Mouse (Mus musculus): Measurements from ENCODE around the gene Snta1. TPM values are rescaled to one million over a fixed set of nuclear protein-coding genes. Genes with fewer than 3 reads are reported as not detected.

The Snta1 gene
- 4.8 and 5.9 TPM in 2 replicates for polyA plus RNA-seq (2015; fragmentation: Nextera tagmentation; extraction: Ambion mirVana)

GRCm38 (mm10) chr2:154407643-154408445 is at the start of gene Snta1:
Gene Snta1 (minus strand): TSS chr2:154408099.
- Histone ChIP-seq H3K27me3 (peaks cover 22% of the 10 kb centered on the region), H3K9ac (replicated peaks) (peak within 1 kb of the TSS; percentile 76), H3K4me1 (replicated peaks) (peaks cover 21% of the 10 kb centered on the region), H3K27ac (peak within 1 kb of the TSS; percentile 44; the same call in 1 of the 2 replicates), H3K4me2 (replicated peaks) (peak within 1 kb of the TSS; percentile 73), H3K9me3 (no peaks in the 10 kb centered on the region), H3K4me3 (replicated peaks) (peak within 1 kb of the TSS; percentile 73), H3K36me3 (no peaks in the 10 kb centered on the region)
- ATAC-seq, result peak; percentile 87
- WGBS, result 2% methylated on average over 78 of the region's 84 CpGs

GRCm38 (mm10) chr2:154456621-154457020 is 48.7 kb upstream of the Snta1 start:
- Histone ChIP-seq H3K27me3 (no peaks in the 10 kb centered on the region), H3K27ac (no peak overlapping the region), H3K4me3 (replicated peaks) (no peak overlapping the region), H3K9me3 (no peaks in the 10 kb centered on the region), H3K36me3 (no peaks in the 10 kb centered on the region), H3K4me2 (replicated peaks) (no peak overlapping the region), H3K4me1 (replicated peaks) (peaks cover 20% of the 10 kb centered on the region), H3K9ac (replicated peaks) (no peak overlapping the region)
- ATAC-seq, result no peak

- H3K4me2 ChIP-seq (replicated peaks), result no peak overlapping the region
Measured at GRCm38 (mm10) chr2:154455776-154456175, 47.9 kb upstream of the Snta1 start.

GRCm38 (mm10) chr2:154454605-154455004 is 46.7 kb upstream of the Snta1 start:
- Histone ChIP-seq H3K9ac (replicated peaks) (no peak overlapping the region), H3K4me3 (replicated peaks) (no peak overlapping the region), H3K36me3 (no peaks in the 10 kb centered on the region), H3K27ac (0 out of 2 replicates have a peak overlapping the region, but pooled peaks have one; percentile 9), H3K4me2 (replicated peaks) (no peak overlapping the region), H3K9me3 (no peaks in the 10 kb centered on the region), H3K4me1 (replicated peaks) (peaks cover 15% of the 10 kb centered on the region), H3K27me3 (no peaks in the 10 kb centered on the region)
- 0 out of 2 replicates have a peak, but pooled peaks have one; percentile 11 for ATAC-seq
- 48% methylated on average over 3 of the region's 3 CpGs for WGBS

More at GRCm38 (mm10) chr2:154455776-154456175, 47.9 kb upstream of the Snta1 start:
- Histone ChIP-seq H3K4me1 (replicated peaks) (peaks cover 20% of the 10 kb centered on the region), H3K36me3 (no peaks in the 10 kb centered on the region), H3K9ac (replicated peaks) (no peak overlapping the region), H3K27me3 (no peaks in the 10 kb centered on the region), H3K27ac (peak overlapping the region; percentile 36; the same call in 1 of the 2 replicates), H3K9me3 (no peaks in the 10 kb centered on the region), H3K4me3 (replicated peaks) (no peak overlapping the region)
- WGBS, result 77% methylated on average over 5 of the region's 5 CpGs
- no peak for ATAC-seq

GRCm38 (mm10) chr2:154454099-154454498 is 46.2 kb upstream of the Snta1 start:
- H3K27me3 ChIP-seq, result no peaks in the 10 kb centered on the region
- WGBS, result 72% methylated on average over 1 of the region's 1 CpGs
- H3K9me3 ChIP-seq, result no peaks in the 10 kb centered on the region
- no peaks in the 10 kb centered on the region for H3K36me3 ChIP-seq
- H3K9ac ChIP-seq (replicated peaks), result no peak overlapping the region
- no peak overlapping the region for H3K27ac ChIP-seq
- ATAC-seq, result no peak
- no peak overlapping the region for H3K4me2 ChIP-seq (replicated peaks)
- H3K4me3 ChIP-seq (replicated peaks), result no peak overlapping the region
- peaks cover 15% of the 10 kb centered on the region for H3K4me1 ChIP-seq (replicated peaks)

- Histone ChIP-seq H3K4me1 (replicated peaks) (peaks cover 15% of the 10 kb centered on the region), H3K27ac (no peak overlapping the region), H3K27me3 (no peaks in the 10 kb centered on the region), H3K9ac (replicated peaks) (no peak overlapping the region), H3K36me3 (peaks cover 3% of the 10 kb centered on the region), H3K9me3 (no peaks in the 10 kb centered on the region), H3K4me3 (replicated peaks) (no peak overlapping the region), H3K4me2 (replicated peaks) (no peak overlapping the region)
- 93% methylated on average over 2 of the region's 2 CpGs for WGBS
- no peak for ATAC-seq
Measured at GRCm38 (mm10) chr2:154452951-154453350, 45.1 kb upstream of the Snta1 start.

GRCm38 (mm10) chr2:154448633-154449032 is 40.7 kb upstream of the Snta1 start:
- ATAC-seq, result no peak
- H3K4me2 ChIP-seq (replicated peaks), result no peak overlapping the region

GRCm38 (mm10) chr2:154447821-154448220 is 39.9 kb upstream of the Snta1 start:
- Histone ChIP-seq H3K4me3 (replicated peaks) (no peak overlapping the region), H3K9ac (replicated peaks) (no peak overlapping the region), H3K27ac (no peak overlapping the region), H3K9me3 (no peaks in the 10 kb centered on the region), H3K4me2 (replicated peaks) (no peak overlapping the region), H3K4me1 (replicated peaks) (no peaks in the 10 kb centered on the region), H3K36me3 (peaks cover 15% of the 10 kb centered on the region), H3K27me3 (no peaks in the 10 kb centered on the region)
- WGBS, result 97% methylated on average over 8 of the region's 8 CpGs
- no peak for ATAC-seq

More at GRCm38 (mm10) chr2:154448633-154449032, 40.7 kb upstream of the Snta1 start:
- no peak overlapping the region for H3K9ac ChIP-seq (replicated peaks)
- H3K27me3 ChIP-seq, result no peaks in the 10 kb centered on the region
- H3K4me3 ChIP-seq (replicated peaks), result no peak overlapping the region
- H3K4me1 ChIP-seq (replicated peaks), result no peaks in the 10 kb centered on the region
- H3K36me3 ChIP-seq, result peaks cover 10% of the 10 kb centered on the region
- H3K9me3 ChIP-seq, result no peaks in the 10 kb centered on the region
- no peak overlapping the region for H3K27ac ChIP-seq

- peaks cover 35% of the 10 kb centered on the region for H3K4me1 ChIP-seq (replicated peaks)
- H3K4me2 ChIP-seq (replicated peaks), result no peak overlapping the region
- no peak overlapping the region for H3K27ac ChIP-seq
- H3K4me3 ChIP-seq (replicated peaks), result no peak overlapping the region
- H3K9ac ChIP-seq (replicated peaks), result no peak overlapping the region
- no peaks in the 10 kb centered on the region for H3K9me3 ChIP-seq
- no peak for ATAC-seq
- H3K36me3 ChIP-seq, result peaks cover 9% of the 10 kb centered on the region; the same call in 1 of the 2 replicates
- no peaks in the 10 kb centered on the region for H3K27me3 ChIP-seq
Measured at GRCm38 (mm10) chr2:154440453-154440852, 32.6 kb upstream of the Snta1 start.

GRCm38 (mm10) chr2:154437191-154437527 is 29.3 kb upstream of the Snta1 start:
- H3K4me1 ChIP-seq (replicated peaks), result peaks cover 36% of the 10 kb centered on the region
- H3K36me3 ChIP-seq, result no peaks in the 10 kb centered on the region
- peak overlapping the region; percentile 99 for H3K9ac ChIP-seq (replicated peaks)
- H3K4me2 ChIP-seq (replicated peaks), result peak overlapping the region; percentile 69
- peak overlapping the region; percentile 98 for H3K4me3 ChIP-seq (replicated peaks)
- WGBS, result 16% methylated on average over 7 of the region's 7 CpGs
- peak overlapping the region; percentile 95 for H3K27ac ChIP-seq
- ATAC-seq, result no peak
- H3K27me3 ChIP-seq, result no peaks in the 10 kb centered on the region
- H3K9me3 ChIP-seq, result no peaks in the 10 kb centered on the region

- Histone ChIP-seq H3K9me3 (no peaks in the 10 kb centered on the region), H3K36me3 (no peaks in the 10 kb centered on the region), H3K9ac (replicated peaks) (peak within 1 kb of the TSS; percentile 99), H3K4me2 (replicated peaks) (peak within 1 kb of the TSS; percentile 69), H3K4me3 (replicated peaks) (peak within 1 kb of the TSS; percentile 98), H3K27me3 (no peaks in the 10 kb centered on the region), H3K27ac (peak within 1 kb of the TSS; percentile 95), H3K4me1 (replicated peaks) (peaks cover 36% of the 10 kb centered on the region)
- under 1% methylated on average over 58 of the region's 70 CpGs for whole genome bisulfite sequencing
- ATAC-seq, result peak; percentile 95
Measured at GRCm38 (mm10) chr2:154436458-154437190, 28.7 kb upstream of the Snta1 start, which contains the start of gene Cbfa2t2. Gene Cbfa2t2 (plus strand): TSS chr2:154436481.

- no peaks in the 10 kb centered on the region for H3K36me3 ChIP-seq
- peaks cover 36% of the 10 kb centered on the region for H3K4me1 ChIP-seq (replicated peaks)
- H3K4me3 ChIP-seq (replicated peaks), result peak overlapping the region; percentile 98
- H3K27ac ChIP-seq, result peak overlapping the region; percentile 95
- no peaks in the 10 kb centered on the region for H3K9me3 ChIP-seq
- H3K9ac ChIP-seq (replicated peaks), result peak overlapping the region; percentile 99
- WGBS, result 1% methylated on average over 43 of the region's 44 CpGs
- peak; percentile 99 for ATAC-seq
- H3K27me3 ChIP-seq, result no peaks in the 10 kb centered on the region
- H3K4me2 ChIP-seq (replicated peaks), result peak overlapping the region; percentile 43
Measured at GRCm38 (mm10) chr2:154436076-154436457, 28.2 kb upstream of the Snta1 start.

All from midbrain, embryonic 13.5 days (tissue).